Mouse (Mus musculus): ENCODE measurements around the gene Zfp53.
A peak's percentile ranks its signal among the peaks of the same experiment; 100 is the strongest.
"Not testable (repeated sequence)": the region's sequence is repeated elsewhere in the genome, so short reads cannot be mapped to it uniquely, and the experiment has no call there.

Zfp53 gene

DNA sequence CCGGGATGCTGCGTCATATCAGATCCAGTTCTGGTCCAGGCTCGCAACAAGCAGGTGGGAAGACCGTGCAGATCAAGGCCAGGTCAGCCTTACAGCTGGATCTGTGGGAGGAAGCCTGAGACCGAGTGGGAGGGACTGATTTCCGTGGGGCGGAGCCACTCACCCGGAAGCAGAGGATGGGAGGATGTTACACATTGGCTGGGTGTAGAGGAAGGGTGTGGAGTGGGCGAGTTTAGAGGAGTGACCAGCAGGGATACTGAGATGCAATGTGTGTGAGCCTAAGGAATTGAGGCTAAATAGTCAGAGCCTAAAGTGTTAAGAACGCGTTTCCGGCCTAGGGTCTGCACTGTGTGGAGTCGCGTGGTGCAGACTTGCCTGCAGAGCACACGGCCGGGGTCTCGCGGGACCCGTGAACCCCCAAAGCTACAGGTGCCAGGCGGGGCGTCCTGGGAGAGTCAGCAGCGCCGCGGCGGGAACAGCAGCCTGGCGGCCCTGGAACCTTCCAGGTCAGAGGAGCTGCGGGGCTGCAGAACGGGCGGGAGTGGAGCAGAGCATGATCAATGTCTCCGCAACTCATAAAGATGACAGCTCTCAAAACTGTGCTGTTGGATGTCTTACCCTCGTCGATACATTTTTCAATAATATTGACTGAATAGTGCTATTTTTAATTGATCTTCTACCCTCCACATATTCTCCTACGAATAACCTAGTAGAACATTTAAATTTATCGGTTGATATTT lies at the start of gene Zfp53:
Gene Zfp53, plus strand, starts transcription at position 239 of the 740 bp plus-strand sequence.
- peak; percentile 87 for DNase-seq (ENCODE audit: low read depth)

DNA sequence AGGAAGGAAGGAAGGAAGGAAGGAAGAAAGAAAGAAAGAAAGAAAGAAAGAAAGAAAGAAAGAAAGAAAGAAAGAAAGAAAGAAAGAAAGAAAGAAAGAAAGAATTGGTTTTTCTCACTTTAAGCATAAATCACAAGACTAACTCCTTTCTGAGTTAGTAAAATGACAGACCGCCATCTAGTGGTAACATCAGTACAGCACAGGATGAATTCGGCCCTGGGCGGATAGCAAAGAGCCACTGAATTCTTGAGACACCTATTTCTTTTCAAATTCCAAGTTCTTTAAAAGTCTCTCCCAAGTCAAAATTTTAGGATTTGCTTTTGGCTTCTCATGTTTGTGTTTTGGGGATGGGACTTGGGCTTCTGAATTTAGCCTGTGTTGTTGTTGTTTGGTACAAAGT lies 39.1 kb upstream of the Zfp53 start:
- DNase-seq (ENCODE audit: low read depth): peak; percentile 65

DNA sequence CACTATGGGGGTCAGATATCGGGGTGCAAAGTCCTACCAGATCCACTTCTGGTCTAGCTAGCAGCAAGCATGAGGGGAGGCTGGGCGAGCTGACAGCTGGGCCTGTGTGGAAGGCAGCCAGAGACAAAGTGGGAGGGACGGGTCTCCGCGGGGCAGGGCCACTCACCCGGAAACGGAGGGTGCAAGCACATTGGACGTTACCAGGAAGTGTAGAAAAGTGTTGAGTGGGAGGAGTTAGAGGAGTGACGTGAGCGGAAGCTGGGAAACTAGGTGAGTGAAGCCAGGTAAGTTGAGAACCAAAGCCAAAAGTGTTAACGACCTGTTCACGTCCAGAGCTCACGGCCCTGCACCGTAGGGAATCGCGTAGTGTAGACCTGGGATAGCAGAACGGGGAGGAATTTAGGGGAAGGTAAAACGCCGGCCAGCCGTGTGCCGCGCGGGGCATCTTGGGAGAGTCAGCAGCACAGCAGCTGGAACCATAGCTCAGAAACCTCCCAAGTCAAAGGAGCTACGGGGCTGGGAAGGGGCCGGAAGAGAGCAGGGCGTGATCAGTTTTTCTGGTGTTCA lies 38.6 kb upstream of the Zfp53 start, which contains the start of gene Zfp51:
Gene Zfp51, plus strand, starts transcription at position 237 of the 567 bp plus-strand sequence.
- DNase-seq (ENCODE audit: low read depth): peak; percentile 82

DNA sequence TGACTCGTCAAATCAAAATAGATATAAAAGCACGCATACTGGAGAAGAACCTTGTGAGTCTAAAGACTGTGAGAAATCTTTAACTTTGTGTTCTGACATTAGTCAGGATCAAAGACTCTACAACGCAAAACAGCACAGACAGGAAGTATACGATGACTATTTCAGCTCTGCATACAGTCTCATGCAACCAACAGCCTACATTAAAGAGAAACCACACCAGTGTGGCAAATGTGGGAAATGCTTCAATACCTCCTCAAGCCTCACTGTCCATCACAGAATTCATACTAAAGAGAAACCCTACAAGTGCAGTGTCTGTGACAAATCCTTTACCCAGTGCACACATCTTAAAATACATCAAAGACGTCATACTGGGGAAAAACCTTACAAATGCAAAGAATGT lies 25.2 kb upstream of the Zfp53 start:
- DNase-seq (ENCODE audit: low read depth): no peak

DNA sequence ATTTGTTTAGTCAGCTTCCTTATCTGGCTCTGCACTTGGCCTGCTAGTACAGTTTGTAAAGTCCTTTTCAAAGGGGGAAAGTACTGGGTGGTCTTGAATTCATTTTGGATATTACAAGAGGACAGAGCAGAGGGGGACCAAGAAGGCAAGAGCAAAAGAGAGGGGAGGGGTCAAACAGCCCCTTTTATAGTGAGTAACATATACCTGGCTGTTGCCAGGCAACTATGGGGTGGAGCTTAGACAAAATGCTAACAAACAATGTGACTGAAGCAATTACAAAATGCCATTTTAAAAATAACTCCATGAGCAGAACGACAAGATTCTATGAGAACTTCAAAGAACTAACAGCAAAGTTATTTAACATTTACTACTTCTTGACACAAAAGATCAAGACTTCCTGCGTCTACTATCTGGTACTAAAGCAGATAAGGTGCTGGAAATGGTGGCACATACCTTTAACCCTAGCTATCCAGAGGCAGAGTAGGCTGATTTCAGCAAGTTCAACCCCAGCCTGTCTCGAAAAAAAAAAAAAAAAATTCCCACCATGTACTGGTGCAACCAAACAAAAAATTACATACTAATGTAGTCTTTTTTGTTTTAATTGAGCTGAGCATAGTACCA lies 16.7 kb upstream of the Zfp53 start:
- no peak for DNase-seq (ENCODE audit: low read depth)

DNA sequence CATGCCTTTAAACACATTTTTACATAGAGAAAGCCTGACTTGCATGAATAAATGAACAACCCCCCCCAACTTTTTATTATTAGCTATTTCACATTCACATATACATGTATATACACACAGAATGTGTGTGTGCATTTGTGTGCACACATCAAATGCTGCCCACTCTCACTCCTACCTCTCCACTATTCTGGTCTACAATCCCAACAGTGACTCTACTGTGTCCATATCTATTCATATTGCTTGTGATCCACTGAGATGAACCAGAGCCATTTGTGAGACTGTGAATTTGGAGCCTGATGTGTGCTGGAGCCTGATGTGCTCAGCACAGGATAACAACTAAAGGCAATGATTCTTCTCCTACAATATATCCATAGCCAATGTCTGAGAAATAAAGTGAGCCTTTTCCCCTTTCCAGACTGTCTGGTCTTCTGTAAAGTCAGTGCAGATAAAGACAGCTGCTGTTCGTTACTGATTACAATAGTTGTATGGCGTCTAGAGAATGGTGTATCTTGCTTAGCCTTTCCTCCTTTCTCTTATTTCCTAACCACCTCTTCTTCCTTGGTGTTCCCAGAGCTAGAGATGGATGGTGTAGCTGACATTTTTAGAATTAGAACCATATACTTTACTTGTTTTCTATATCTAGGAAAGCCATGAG lies 16.0 kb upstream of the Zfp53 start:
- DNase-seq (ENCODE audit: low read depth): no peak

DNA sequence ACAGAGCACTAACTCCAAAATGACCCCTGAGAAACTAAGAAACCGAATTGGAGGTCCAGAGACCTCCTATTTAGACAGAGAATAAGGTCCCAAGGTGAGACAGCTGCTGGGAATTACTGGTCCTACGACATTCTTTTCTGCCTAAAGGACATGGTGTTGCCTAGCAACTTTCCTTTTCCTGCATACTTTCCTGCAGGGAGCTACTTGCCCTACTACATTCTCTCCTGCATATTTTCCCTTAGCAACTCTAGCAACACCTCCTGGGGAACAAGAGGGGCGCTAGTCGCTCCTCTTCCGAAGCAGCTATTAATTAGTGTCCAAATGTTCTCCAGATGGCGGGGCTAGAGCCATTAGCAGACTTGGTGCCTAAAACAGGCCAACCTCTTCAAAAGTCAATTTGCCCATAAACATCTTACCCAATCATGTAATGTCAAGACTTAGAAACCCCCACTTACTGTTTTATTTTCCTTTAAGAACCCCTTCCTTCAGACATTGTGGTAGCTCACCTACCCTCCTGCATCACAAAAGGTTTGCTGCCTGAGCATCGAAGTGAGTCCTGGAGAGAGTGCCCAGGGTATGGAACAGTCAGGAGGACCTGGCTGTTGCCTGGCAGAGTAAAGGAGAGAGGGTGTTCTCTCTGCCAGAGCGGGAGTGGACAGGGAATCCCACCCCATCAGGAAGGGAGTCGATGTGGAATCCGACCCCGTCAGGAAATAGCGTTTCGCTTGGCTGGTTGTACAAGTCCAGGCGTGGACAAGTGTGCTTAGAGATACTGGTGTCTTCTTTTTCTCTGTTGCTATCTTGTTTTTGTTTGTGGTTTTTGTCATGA lies 15.2 kb upstream of the Zfp53 start:
- no peak for DNase-seq (ENCODE audit: low read depth)

DNA sequence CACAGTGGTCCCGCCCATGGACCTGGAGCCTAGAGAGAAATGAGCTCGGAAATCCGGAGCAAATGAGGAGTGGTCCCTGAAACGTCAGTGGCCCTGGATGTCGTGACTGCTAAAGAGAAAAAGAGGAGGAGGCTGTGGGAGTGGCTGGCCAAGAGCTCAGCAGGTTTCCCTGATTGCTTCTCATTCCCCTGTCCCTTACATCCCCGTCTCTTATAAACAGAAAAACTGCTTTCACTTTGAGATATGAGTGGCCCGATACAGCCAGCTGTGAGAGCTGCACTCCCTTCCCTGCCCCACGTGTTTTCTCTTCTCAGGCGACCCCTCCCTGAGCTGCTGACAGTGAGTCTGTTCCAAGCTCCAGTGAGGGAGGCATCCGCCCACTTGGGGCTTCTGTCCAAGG lies 14.1 kb upstream of the Zfp53 start:
- not testable (repeated sequence) for DNase-seq (ENCODE audit: low read depth)

DNA sequence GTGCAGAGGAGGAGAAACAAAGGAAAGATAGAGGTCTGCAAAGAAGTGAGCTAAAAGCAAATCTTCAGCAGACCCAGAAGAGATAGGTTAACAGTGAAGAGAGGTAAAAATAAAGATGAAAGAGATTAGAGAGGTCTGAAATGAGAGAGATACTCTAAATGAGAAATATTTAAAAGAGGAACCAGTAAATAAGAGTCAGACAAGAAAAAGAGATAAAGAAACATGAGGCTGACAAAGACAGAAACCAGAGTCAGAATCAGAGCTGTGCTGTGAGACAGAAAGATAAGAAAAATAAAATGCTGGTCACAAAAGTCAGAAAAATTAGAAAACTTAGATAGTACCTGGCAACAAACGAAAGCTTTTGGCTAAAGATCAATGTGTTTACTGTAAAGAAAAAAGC lies 13.5 kb upstream of the Zfp53 start:
- not testable (repeated sequence) for DNase-seq (ENCODE audit: low read depth)

DNA sequence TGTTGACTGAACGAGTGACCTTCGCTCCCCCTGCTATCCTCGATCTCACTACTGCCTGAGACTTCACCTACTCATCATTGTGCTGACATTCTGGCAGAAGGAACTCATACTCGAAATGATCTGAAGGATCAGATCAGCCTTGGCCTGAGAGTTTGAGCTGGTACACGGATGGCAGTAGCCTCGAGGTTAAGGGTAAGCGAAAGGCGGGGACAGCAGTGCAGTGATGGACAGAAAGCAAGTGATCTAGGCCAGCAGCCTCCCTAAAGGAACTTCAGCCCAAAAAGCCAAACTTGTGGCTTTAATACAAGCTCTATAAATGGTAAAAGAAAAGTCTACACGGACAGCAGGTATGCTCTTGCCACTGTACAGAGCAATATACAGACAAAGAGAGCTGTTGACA lies 12.4 kb upstream of the Zfp53 start:
- DNase-seq (ENCODE audit: low read depth): not testable (repeated sequence)

DNA sequence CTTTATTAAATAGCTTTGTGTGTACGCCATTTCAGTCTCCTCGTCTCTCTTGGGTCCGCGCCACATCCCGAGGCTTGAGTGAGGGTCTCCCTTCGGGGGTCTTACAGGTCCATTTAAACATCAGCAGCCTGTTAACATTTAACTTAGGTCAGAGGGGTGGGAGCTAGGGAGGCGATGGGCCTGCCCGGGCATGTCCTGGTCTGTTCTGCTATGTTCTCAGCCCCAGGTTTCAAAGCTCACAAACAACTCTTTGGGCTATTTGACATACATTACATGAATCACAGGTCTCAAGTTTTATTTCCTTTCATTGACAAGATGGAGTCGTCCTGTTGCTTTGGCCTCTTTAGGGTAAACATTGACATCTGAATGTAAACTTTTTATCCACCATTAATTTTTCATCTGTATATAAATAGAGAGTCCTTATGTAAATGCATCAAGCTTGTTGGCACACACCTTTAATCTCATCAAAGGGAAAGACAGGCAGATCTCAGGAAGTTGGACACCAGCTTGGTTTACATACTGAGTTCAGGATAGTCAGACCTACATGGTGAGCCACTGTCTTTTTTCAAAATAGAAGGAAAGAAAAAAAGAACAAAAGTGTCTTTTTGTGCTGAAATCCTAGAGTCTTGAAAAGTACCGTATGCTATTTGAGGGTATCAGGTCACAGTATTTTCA lies 10.6 kb upstream of the Zfp53 start:
- DNase-seq (ENCODE audit: low read depth): not testable (repeated sequence)

DNA sequence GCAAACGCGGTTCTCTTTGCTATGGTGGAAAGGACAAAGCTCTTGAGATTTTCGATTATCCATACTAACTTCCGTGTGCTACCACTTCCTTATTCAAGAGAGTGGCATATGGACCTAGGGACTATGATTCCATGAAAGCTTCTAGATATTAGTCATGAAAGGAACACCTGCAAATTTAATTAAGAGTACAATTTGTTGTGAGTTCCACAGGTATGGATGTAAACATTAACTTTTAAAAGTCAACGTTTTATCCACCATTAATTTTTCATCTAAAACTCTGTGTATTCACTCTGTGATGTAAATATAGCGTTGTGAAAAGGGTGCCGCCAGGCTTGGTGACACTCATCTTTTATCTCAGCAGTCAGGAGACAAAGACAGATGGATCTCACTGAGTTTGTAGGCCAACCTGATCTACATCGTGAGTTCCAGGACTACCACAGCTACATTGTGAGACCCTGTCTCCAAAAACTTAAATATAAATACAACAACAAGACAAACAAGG lies 753 bp downstream of the Zfp53 start:
- DNase-seq (ENCODE audit: low read depth): no peak

DNA sequence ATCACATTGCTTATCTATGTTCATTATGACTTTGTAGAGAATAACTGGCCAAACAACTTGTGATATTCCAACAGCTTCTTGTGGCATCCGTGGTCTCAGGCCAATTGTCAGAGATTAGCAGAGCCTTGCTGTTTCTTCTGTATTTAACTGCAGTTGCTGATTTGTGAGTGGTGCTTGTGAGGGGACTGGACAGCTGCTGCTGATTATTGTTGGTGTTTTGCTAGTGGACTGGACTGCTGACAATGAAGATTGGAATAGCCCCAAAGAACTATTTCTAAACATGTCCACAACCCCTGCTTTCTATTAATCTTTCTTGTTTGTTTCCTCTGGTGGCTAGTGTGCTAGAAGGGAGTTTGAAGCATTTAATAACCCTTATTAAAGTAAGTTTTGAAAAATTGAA lies 12.6 kb downstream of the Zfp53 start:
- no peak for DNase-seq (ENCODE audit: low read depth)

DNA sequence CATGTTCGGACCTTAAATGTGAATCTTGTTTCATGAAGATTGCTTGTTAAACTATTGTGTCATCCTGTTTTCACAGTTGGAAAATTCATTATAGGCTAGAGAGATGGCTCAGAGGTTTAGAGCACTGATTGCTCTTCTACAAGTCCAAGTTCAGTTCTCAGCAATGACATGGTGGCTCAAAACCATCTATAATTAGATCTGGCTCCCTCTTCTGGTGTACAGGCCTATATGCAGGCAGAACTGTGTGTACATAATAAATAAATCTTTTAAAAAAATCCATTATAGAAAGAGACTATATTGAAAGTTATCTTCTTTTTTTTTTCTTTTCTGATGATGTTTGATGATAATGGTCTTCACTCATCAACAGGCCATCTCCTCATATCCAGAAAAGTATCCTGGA lies 15.7 kb downstream of the Zfp53 start:
- DNase-seq (ENCODE audit: low read depth): no peak

DNA sequence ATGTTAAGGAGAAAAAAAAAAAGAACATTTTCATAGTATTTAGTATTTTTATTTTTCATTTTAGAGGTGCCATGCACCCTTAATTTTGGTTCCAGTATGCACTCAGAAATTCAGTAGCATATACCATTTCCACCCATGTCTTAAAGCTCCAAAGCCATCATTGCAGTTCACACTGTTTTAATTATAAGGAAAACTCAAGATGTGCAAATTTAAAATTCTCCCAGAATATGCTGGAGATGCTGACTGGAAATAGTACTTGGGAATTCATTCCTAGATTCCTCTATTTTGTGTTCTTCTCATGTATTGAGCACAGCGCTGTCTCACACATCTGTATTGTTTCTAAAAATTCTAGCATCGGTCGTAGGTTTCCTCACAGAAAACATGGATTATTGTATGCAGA lies 17.5 kb downstream of the Zfp53 start:
- DNase-seq (ENCODE audit: low read depth): no peak

DNA sequence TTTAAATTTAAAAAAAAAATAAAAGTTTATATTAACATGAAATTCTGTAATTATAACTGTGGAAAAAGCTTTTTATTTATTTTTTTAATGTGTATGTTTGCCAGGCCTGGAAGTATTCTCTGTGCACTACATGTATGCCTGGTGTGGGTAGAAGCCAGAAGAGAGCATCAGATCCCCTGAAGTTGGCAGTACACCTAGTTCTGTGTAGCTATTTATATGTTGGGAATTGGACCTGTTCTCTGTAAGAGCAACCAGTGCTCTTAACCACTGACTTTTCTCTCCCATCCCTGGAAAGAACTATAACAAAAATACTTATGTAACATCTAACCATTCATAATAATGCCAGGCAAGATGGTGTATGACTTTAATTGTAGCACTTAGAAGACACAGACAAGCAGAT lies 21.0 kb downstream of the Zfp53 start:
- no peak for DNase-seq (ENCODE audit: low read depth)

DNA sequence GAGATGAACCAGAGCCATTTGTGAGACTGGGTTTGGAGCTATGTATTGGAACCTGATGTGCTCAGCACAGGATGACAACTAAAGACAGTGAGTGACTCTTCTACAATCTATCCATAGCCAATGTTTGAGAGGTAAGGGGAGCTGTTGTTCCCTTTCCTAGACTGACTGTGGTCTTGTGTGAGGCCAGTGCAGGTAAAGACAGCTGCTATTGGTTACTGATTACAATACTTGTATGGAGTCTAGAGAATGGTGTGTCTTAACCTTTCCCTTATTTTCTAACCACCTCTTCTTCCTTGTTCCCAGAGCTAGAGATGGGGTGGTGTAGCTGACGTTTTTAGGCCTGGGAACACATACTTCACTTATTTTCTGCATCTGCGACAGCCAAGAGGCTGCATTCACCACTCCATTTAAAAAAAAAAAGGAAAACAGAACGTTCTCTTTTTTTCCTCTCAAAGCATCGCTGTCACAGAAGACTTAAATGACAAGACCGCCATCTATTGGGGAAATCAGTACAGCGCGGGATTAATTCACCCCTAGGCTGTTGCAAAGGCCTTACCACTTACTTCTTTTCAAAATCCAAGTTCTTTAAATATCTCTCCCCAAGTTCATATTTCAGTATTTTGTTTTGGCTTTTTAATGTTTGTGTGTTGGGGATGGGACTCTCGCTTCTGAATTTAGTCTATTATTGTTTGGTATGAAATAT lies 26.8 kb downstream of the Zfp53 start:
- DNase-seq (ENCODE audit: low read depth): no peak

DNA sequence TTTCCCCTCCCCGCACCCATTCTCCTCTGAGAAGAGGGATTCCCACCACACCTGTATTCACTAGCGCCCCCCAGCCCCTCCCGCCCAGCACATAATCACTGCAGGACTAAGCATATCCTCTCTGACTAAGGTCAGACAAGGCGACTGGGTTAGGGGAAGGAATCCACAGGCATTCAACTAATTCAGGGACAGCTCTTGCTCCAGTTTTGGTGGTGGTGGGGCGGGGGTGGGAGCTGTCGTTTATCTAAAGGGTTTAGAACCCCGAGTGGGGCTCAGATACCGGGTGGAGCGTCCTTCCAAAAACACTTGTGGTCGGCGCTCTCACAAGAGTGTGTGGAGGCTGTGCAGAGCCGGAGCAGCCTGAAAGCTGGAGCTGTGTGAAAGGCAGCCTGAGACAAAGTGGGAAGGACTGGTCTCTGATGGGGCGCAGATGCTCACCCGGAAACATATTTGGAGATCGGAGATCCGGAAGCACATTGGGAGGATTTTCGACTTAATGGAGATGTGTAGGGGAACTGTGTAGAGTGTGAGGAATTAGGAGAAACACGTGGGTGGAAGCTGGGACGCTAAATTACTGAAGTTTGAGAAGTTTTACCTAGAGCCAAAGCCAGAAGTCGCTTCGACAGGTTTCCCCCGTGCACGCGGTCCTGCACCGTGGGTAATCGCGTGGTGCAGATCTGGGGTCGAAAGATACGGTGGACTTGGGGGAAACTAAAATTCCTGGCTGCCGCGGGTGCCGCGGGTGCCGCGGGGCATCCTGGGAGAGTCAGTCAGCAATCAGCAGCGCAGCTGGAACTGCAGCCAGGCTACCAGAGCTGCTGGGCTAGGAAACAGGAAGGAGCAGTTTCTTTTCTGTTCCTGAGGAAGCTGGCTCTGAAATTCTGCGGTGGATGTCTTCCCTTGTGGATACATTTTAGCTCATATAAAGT lies 27.7 kb downstream of the Zfp53 start:
- DNase-seq (ENCODE audit: low read depth): no peak

DNA sequence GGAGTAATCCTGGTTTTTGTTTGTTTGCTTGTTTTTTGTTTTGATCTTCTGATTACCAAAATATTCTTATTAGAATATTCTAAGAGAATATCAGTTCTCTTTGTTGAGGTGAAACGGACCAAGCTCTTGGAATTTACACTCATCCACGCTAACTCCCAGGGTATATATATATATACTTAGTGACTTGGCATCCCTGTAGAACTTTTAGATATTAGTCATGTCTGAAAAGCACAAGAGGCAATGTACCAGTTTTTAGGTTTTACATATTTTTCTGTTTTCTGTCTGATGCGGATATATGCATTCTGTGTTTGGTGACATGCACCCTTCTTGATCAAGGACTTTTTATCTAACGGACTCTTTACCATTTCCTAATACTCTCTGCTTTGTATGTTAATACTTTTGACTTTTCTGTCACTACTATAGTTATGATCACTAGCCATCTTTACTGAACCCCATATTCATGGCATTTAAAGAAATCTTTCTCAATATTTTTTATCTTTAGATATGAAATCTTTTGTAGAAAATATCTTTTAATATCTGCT lies 28.4 kb downstream of the Zfp53 start:
- no peak for DNase-seq (ENCODE audit: low read depth)
